Mouse (Mus musculus): Measurements from ENCODE around the gene Cby3.
"Not testable (repeated sequence)": the region's sequence is repeated elsewhere in the genome, so short reads cannot be mapped to it uniquely, and the experiment has no call there.

Cby3 gene

DNA sequence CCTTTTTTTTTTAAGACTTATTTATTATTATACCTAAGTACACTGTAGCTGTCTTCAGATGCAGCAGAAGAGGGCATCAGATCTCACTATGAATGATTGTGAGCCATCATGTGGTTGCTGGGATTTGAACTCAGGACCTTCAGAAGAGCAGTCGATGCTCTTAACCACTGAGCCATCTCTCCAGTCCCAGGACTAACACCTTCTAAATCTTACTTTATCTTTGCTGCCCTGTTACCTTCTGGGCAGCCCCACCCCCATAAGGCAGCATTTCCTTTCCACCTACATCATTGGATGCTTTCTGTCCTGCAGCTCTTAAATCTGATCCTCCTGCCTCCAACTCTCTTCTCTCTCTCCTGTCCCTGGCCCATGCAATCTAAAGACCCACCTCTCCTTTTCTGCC is 7.0 kb downstream of the Cby3 start:
- not testable (repeated sequence) for DNase-seq (ENCODE audit: low spot score in 2 of 2)

DNA sequence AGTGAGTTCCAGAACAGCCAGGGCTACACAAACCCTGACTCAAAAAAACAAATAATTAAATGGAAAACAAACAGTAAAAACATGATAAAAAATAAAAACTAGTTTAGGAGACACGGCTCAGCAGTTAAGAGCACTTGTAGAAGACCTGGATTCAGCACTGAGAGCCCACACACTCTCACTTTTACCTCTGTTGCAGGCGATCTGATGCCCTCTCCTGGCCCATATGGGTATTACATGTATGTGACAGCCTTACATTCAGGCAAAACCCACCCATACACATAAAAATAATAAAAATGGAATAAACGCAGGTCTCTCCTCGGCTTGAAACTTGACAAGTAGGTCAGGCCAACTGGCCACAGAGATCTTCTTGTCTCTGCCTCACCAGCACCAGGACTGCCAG is 10.3 kb downstream of the Cby3 start:
- peak; percentile 60 to 82 for DNase-seq (ENCODE audit: low spot score in 2 of 2)

DNA sequence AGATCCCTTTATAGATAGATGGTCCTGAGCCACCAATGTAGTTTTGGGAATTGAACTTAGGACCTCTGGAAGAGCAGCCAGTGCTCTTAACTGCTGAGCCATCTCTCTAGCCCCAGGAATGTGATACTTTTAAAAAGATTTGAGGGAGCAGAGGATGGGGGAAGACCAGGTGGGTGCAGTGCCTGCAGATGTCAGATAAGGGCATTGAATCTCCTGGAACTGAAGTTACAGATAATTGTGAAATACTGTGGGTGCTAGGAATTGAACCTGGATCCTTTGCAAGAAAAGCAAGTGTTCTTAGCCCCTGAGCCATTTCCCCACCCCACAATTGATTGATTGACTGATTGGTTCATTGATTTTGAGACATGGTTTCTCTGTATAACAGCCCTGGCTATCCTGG is 11.1 kb downstream of the Cby3 start:
- DNase-seq (ENCODE audit: low spot score in 2 of 2), result no peak

DNA sequence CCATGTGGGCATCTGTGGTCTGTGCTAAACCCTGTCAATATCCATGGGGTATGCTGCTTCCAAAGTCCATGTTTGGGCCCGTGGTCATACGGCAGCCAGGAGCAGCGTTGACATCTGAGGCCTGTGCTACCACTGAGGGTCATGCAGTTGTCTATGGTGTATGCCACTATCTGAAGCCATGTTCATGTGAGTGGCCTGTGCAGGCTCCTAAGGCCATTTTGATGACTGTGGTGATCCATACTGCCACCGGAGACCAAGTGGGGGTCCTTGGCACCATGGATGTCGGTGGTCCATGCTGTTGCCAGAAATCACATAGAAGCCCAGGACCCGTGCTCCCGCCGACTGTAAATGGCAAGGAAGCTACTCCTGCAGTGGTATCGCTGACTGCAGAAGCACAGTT is 13.3 kb downstream of the Cby3 start:
- DNase-seq (ENCODE audit: low spot score in 2 of 2), result no peak

DNA sequence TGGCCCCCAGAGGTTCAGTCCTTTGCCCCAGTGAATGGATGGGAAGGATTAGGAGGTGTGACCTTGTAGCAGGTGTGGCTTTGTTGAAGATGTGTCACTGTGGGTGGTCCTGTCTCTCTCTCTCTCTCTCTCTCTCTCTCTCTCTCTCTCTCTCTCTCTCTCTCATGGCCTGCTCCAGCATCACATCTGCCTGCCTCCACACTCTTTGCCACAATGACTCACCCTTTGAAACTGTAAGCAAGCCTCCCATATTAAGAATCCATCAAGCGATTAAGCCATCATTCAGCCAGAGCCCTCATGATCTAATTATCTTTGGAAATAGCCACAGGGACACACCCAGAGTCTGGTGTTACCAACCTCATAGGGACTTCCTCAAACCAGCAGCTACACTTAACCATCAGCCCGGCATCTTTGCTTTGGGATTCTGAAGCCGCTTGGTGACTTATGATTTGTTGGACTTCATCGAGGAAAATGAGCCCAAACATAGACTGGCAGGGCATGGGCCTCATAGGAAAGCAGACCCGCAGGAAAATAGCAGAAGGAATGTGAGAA is 15.2 kb downstream of the Cby3 start:
- DNase-seq (ENCODE audit: low spot score in 2 of 2), result no peak

DNA sequence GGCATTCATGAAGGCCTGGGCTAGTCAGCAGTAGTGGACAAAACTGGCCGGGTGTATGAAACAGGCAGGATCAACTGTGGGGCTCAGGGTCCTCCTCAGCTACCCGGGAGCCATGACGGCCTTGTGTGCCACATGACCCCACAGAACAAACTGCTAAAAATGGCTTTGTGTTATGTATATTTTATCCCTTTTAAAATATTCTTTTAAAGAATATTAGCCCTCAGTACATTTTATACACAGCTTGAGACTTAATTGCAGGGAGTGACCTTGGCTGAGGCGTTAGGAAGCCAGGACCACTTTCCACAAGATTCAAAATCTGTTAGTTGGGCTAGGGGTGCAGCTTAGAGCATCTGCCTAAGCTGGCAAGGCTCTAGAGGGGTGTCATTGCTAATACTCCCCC is 16.7 kb downstream of the Cby3 start:
- DNase-seq (ENCODE audit: low spot score in 2 of 2), result no peak

DNA sequence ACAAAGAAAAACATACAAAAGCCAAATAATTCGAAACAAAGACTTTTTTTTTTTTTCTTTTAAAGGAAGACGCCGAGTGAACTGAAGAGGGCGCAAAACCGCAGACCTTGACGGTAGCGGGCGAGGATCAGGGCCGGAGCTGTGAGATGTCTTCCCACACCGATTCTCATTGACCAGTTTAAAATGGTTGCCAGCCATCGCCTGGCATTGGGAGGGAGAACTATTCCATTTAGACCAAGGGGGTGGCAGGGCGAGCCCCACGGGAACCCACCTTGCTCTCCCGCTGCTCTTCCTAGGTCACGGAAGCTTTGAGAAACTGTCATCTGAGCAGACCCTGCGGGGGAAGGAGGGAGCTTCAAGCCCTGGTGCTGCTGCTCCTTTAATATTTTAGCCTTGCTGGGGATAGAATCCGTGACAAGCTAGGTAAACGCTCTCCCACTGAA is 17.2 kb downstream of the Cby3 start:
- DNase-seq (ENCODE audit: low spot score in 2 of 2), result peak in 1 of 2 experiments; percentile 68

DNA sequence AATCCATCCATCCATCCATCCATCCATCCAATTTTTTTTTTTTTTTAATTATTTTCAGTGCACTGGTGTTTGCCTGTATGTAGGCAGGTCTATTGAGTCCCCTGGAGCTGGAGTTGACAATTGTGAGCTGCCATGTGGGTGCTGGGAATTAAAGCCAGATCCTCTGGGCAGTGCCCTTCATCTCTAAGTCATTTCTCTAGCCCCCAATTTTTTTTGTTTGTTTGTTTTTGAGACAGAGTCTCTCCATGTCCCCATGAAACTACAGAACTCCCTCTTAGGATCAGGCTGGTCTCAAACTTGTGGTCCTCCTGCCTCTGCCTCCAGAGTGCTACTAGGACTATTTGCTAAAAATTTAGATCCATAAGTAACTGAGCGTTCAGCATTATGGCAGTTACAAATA is 17.6 kb downstream of the Cby3 start:
- no peak for DNase-seq (ENCODE audit: low spot score in 2 of 2)

DNA sequence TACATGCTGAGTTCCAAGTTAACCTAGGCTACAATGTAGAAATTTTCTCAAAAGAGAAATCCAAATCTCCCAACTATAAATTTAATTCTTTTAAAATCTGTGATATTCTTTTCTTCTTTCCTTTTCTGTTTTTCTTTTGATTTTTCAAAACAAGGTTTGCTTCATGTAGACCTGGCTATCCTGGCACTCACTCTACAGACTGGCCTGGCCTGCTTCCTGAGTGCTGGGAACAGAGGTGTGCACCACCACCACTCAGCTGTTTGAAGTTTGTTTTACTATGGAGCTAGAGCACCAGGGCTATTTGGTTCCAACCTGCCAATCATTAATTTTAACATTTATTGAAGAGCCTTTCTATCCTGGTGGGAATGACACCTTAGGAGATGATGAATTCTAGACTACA is 18.8 kb downstream of the Cby3 start:
- DNase-seq (ENCODE audit: low spot score in 2 of 2), result no peak

DNA sequence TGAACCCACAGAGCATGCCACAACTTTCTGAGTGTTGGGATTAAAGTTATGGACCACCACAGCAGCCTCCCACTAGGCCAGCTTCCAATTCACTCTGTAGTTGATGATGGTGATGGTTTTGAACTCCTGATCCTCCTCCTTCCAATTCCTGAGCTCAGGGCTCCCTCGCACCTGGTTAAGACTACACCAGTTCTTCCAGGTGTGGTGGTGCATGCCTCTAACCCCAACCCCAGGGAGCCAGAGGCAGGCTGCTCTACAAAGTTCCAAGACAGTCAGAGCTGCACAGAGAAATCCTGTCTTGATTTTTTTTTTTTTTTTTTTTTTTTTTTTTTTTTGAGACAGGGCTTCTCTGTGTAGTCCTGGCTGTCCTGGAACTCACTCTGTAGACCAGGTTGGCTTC is 19.4 kb downstream of the Cby3 start:
- DNase-seq (ENCODE audit: low spot score in 2 of 2), result no peak

DNA sequence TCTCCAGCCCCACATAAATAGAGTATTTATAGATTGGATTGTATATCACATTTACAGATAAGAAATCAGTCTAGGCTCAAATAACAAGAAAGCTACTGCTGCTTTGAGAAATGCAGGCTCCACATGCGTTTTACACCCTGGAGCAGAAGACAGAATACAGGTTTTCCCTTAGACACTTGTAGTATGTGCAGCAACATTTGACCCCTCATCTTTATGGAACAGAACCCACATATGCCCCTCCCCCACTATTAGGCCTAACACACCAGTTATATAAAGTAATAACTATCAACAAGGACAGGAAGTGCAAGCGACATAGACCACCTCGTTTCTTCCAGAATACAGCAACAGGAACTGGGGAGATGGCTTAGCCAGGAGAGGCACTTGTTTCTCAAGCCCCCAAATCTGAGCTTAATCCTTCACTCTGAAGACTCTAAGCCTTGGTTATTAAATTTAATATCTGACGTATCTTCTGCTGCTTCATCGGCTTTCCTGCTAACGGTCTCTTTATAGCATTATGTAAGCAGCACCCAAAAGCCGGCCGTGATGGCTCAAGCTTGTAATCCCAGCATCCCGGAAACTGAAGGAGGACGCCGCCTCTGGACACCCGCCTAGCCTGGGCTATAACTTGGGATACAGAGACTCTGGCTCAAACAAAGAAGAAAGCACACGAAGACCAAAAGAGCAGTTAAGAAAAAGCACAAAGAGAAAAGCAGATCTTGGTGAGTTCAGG is 20.2 kb downstream of the Cby3 start:
- DNase-seq (ENCODE audit: low spot score in 2 of 2), result no peak

DNA sequence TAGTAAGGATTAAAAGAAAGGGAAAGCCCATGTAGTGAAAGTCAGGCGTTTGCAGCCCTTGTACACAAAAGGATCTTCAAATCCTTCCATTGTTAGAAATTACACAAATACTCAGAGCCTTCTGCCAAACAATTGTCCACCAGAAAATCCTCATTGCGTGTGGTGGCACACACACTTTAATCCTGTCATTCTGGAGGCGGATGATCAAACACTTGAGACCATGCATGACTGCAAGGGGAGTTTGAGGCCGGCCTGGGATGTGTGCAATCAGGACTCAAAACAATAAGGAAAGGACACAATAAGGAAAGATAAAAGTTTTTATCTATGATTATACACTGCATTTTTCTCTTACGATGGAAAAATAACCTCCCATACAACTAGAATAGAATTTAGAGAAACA is 21.2 kb downstream of the Cby3 start:
- no peak for DNase-seq (ENCODE audit: low spot score in 2 of 2)

DNA sequence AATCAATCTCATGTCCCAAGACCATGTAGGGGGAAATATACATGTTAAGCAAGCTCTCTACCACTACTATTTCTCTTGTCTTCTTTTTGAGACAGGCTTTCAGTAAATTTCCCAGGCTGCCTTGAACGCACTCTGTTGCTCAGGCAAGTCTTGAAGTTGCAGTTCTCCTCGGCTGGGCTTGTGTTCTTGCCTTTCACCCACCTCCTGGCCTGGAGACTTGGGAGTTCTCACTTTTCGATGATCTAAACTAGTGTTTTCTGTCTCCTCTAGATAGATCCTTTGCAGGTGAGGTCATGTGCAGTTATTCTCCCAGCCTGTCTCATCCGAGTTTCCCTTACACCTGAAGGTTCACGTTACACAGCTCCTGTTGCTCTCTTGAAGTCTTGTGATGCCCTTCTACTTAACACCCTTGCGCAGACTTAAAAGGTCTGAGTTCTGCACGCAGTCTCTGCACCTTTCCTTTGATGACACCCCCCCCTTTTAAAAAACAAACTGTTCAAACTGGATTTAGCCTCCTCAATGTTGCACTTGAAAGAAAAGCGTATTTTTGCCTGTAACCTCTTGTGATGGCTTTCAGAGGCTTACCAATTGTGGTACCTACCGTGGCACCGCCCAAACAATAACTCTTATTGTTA is 22.0 kb downstream of the Cby3 start:
- no peak for DNase-seq (ENCODE audit: low spot score in 2 of 2)

DNA sequence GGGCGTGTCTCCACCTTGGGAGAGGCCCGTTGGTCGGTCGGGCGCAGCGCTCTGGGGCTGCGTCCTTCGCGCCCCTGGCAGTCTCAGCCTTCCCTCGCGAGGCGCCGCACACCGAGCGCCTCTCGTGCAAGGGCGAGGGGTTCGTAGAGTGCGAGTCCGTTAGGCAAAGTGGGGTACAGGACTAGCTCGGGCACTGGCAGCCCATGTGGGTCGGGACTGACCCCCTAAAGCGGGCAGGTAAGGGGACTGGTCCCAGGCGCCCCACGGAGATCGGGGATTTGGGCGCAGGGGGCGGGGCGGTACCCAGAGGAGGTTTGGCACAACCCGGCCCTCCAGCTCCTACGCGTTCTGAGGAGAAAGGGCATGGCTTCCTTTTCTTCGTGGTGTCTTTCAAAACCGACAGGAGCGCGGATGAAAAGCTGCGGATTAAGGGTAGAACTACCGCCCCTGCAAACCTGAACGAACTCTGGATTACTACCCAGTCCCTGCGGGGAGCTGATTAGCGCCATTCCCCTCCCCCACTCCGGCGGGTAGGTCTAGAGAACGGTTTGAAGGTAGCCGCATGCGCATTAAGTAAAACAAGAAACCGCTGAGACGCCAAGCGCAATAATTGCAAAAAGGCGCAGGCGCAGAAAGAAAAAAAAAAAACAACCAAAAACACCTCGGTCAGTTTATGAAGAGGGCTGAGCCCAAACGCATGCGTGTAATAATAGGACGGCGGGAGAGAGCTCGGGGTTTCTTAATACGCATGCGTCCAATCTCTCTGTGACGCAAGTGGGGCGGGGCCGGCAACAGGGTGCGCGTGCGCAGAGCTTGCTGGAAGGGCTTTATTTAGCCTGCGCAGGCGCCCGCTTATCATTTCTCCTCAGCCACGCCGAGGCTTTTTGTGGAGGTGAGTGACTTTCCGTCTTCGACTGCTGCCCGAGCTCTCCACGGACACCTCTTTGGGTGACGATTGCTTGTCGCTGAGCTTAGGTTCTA is 22.9 kb downstream of the Cby3 start, which contains the start of gene Hnrnph1:
Gene Hnrnph1, plus strand, starts transcription at position 80 of the 981 bp plus-strand sequence.
- DNase-seq (ENCODE audit: low spot score in 2 of 2), result peak; percentile 96 to 99

DNA sequence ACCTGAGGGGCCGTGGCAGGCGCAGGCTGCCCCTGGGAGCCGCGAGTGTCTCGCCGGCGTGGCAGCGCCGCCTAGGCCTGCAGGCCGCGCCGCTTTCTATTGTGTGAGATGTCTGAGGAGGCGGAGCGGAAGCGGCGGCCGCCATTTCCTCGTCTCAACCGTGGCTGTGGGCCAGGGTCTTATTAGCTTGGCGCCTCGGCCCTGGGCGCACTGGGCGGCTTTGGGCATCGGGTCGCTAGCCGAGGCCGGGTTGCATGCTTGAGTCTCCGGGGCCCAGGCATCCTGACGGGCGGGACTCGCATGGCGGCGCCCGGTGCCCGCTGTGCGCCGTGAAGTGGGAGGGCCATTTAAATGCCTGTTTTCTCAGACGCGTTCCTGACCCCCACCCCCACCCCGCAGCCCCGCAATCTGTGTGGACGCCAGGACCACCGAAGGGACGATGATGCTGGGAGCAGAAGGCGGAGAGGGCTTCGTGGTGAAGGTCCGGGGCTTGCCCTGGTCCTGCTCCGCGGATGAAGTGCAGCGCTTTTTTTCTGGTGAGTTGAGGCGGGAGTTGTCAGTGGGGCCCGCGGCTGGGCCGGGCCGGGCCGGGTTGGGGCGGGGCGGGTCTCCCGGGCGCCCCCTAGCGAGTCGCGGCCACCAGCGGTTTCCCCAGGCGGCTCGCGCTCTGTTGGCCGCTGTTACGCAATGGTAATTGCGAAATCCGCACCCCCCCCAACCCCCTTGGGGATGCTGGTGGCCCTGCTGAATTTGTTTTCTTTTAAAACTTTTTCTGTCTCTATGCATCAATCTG is 23.8 kb downstream of the Cby3 start:
- DNase-seq (ENCODE audit: low spot score in 2 of 2), result peak; percentile 72 to 88

DNA sequence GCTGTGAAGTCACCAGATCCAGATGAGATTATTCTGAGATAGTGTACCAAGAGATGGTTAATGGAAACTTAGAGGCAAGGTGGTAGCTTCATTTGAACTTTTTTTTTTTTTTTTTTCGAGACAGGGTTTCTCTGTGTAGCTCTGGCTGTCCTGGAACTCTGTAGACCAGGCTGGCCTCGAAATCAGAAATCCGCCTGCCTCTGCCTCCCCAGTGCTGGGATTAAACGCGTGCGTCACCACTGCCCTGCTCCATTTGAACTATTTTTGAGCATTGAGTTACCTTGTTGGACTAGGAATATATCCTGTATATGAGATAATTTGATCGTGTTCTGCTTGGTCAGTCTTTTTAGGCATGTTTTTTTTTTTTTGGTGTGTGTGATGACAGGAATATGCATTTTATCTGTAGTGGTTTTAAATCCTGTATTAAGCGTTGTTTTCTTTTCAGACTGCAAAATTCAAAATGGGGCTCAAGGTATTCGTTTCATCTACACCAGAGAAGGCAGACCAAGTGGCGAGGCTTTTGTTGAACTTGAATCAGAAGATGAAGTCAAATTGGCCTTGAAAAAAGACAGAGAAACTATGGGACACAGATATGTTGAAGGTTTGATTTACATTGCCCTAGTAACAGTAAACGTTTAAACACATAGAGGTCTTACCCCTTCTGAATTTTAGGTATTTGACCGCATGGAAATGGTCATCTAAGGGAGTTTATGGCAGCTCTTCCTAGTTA is 24.9 kb downstream of the Cby3 start:
- peak in 1 of 2 experiments; percentile 4 for DNase-seq (ENCODE audit: low spot score in 2 of 2)

DNA sequence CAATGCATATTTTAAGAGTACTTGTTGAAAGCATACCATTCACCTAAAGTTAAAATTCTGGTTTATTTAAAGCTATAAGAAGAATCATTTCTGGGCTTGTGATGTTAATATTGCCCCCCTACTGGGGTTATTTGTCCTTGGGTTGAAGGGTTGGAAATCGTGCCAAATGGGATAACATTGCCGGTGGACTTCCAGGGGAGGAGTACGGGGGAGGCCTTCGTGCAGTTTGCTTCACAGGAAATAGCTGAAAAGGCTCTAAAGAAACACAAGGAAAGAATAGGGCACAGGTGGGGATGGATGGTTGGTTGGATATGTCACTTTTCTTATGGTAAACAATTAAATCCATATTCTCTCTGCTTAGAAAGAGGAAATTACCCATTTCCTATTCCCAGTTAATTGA is 27.0 kb downstream of the Cby3 start:
- peak in 1 of 2 experiments; percentile 8 for DNase-seq (ENCODE audit: low spot score in 2 of 2)

DNA sequence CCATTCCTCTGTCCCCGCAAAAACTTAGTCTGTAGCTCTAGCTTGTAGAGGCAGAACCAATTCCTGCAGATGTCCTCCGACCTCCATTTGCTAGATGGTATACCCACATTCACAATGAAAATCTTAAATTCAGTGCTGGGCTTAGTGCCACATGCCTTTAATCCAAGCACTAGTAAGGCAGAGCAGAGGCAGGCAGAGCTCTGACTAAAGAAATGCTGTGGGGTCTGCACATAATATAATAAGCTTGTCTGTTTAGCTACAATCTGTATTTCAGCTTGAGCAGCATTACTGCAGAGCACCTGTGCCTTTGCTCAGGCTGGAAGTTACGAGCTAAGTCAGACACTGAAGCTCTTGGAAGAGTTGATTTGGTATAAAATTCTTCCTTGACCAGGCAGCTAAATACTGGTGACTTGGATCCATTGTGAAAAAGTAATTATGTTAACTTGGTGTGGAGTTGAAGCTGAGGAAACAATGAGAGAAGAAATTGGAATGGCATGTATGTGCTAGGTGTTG is 33.0 kb downstream of the Cby3 start:
- peak in 1 of 2 experiments; percentile 14 for DNase-seq (ENCODE audit: low spot score in 2 of 2)

DNA sequence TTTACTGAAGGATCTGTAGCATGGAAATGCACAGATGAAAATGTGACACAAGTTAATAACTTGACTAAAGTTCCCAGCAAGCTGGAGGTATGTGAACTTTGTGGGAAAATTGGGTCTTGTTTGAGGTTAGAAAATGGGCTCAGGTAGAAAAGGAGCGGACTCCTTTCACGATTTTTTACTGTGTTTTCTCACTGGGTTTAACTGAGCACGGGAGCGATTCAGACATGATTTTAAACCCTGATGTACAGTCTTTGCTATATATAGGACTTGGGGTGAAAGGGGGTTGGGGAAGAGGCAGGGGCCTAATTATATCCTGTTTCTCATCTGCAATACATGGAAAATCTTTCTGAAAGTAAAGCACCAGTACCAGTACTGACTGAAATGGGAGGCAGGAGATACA is 33.4 kb downstream of the Cby3 start:
- DNase-seq (ENCODE audit: low spot score in 2 of 2), result no peak
